Mouse (Mus musculus) c-Kit-positive CD71-positive TER-119-negative erythroid progenitor cells, embryonic 14.5 days (primary cell): ENCODE data around the gene Gm20509.
A peak's percentile ranks its signal among the peaks of the same experiment; 100 is the strongest.
"Not testable (repeated sequence)": the region's sequence is repeated elsewhere in the genome, so short reads cannot be mapped to it uniquely, and the experiment has no call there.

Experiments used
- DNase-seq: peaks from one replicate; pipeline ENCODE4 v3.0.0-alpha.2; 2013; ENCODE audit warnings: low read depth

Gene Gm20509

DNA sequence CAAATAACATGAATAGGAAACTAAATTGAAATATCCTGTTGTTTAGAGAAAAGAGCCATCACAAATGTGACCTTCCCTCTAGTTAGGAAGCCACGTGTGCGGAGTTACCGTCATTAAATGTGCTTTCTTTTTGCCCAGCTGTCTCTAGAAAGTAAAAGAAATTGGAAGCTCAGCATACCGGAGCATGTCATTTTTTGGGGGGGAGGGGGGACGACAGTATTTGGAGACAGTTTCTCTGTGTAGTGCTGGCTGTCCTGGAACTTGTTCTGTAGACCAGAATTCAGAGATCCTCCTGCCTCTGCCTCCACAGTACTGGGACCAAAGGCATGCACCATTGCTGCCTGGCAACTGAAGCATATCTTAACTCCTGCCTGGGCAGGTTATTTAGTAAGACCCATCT is 734 bp upstream of the Gm20509 start, which contains the start of gene Khdc3:
Gene Khdc3, plus strand, starts transcription at position 301 of the 400 bp plus-strand sequence.
- no peak for DNase-seq

DNA sequence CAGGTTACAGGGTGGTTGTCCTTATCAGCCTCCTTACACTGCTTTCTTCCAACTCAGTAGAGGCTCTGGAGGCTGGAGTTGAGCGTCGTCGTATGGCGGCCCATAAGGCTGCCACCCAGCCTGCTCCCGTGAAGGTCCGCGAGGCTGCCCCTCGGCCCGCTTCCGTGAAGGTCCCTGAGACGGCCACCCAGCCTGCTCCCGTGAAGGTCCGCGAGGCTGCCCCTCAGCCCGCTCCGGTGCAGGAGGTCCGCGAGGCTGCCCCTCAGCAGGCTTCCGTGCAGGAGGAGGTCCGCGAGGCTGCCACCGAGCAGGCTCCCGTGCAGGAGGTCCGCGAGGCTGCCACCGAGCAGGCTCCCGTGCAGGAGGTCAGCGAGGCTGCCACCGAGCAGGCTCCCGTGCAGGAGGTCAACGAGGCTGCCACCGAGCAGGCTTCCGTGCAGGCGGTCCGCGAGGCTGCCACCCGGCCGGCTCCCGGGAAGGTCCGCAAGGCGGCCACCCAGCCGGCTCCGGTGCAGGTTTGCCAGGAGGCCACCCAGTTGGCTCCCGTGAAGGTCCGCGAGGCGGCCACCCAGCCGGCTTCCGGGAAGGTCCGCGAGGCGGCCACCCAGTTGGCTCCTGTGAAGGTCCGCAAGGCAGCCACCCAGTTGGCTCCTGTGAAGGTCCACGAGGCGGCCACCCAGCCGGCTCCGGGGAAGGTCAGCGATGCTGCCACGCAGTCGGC is 1.0 kb downstream of the Gm20509 start:
- no peak for DNase-seq

DNA sequence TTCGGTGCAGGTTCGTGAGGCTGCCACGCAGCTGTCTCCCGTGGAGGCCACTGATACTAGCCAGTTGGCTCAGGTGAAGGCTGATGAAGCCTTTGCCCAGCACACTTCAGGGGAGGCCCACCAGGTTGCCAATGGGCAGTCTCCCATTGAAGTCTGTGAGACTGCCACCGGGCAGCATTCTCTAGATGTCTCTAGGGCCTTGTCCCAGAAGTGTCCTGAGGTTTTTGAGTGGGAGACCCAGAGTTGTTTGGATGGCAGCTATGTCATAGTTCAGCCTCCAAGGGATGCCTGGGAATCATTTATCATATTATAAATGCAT is 1.6 kb downstream of the Gm20509 start:
- DNase-seq, result no peak

DNA sequence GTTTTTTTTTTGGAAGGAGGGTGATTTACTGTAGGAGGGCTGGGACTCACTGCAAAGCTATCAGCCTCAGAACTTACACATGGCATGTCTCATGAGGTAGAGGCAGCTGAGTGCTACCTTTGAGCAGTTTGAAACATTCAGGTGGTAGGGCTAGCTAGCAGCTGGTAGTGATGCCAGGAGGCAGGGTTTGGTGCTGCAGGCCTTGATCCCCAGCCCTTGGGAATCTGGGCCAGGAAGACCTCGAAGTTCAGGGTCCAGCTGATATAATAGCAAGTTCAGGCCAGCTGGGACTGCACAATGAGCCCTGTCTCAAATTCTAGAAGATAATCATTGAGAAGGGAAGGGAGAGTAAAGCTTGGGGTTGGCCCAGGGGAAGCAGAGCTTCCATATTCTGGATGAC is 2.9 kb downstream of the Gm20509 start:
- no peak for DNase-seq

DNA sequence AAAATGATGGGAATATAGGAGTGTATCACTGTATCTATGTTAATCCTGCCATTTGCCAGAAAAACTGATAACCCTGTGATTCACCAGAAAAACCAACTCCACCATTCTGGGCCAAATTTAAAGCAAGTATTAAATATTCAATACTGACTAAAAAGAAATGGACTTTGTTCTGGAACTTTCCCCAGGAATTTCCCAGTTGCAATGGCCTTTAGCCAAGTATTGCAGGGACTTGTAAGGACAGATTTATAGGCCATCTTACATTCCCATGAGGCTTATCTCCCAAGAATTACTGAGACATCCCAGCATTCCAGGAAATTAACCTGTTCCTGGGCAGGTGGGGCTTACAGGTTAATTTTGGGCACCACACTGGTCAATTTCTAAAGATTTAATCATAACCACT is 3.5 kb downstream of the Gm20509 start:
- no peak for DNase-seq

DNA sequence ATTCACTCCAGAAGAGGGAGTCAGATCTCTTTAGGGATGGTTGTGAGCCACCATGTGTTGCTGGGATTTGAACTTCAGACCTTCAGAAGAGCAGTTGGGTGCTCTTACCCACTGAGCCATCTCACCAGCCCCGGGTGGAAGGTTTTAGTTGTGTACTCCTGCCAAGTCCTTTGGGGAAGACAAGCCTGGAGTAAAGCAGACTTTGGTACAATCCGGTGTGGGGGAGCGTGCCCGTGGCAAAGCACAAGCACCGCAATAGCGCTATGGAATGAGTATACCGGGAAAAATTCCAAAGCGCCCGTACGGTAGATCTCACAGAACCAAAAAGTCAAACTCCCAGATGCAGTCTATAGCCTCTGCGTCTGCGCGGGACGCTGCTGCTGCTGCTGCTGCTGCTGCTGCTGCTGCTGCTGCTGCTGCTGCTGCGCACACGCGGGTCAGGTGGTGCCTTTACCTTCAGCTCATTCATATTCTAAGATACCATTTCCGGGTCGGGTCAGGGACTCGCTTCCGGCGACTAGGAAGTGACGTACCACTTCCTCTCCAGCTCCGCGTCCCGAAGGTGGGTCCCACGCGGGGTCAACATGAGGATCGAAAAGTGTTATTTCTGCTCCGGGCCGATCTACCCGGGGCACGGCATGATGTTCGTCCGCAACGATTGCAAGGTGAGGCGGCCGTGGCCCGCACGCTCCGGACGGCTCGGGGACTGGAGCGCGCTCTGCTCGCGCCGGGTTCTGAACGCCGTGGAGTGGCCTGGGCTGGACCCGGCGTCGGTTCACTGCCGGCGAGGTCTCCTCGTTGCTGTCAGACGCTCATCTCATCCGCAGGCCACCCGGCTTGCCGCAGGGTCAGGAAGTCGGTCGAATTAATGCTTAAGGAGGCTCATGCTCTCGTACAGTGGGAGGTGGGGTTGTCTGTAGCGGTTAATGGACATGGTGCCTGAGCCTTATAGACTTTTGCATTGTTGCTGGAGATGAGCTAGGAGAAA is 10.9 kb downstream of the Gm20509 start, which contains the start of gene Rsl24d1:
Gene Rsl24d1, plus strand, starts transcription at position 508 of the 988 bp plus-strand sequence.
- peak; percentile 84 for DNase-seq

DNA sequence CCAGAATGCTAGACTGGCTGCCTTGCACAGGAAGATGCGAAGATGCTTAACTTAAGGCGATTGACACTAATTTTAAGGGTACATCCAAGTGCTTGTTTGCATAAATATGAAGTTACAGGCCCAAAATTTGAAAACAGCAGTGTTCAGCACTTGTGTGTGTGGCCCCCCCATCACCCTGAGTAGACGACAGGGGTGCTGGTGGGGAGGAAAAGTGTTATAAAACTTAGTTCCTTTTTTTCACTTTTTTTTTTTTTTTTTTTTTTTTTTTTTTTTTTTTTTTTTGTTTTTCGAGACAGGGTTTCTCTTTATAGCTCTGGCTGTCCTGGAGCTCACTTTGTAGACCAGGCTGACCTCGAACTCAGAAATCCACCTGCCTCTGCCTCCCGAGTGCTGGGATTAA is 14.4 kb downstream of the Gm20509 start:
- DNase-seq, result not testable (repeated sequence)

DNA sequence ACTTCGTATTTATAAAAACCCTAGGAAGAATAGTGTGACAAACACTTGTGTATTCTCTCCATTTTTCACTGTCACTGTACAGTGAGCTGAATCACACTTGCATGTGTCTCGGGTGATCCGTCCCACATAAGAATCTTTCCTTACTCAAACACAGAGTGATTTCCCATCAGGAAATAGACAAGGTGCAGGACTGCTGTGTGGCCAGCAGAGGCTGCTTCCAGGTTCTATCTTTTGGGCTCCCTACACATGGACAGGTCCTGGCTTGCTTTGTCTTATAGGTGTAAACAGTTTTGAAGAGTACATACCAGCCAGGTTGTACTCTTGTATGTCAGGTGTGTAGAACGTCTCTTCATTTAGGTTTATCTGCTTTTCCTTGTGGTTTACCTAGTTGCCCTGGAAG is 15.7 kb downstream of the Gm20509 start:
- DNase-seq, result no peak

DNA sequence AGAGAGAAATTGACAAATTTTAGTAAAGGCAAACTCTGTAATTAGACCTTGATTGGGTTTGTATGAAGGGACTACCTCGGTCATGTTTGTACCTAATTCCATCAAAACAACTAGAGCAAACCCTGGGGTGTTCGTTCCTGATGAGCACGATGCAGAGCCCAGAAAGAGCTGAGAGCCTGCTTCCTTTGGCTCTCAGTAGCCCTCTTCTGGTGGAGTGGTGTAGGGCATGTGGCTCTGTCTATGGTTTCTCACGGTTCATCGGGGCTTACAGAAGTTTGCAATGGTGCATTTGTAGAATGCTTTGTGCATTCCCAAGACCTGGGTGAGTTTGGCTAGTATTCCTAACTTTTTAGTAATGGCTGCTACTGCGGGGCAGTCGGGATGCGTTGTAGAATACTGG is 19.5 kb downstream of the Gm20509 start:
- no peak for DNase-seq

DNA sequence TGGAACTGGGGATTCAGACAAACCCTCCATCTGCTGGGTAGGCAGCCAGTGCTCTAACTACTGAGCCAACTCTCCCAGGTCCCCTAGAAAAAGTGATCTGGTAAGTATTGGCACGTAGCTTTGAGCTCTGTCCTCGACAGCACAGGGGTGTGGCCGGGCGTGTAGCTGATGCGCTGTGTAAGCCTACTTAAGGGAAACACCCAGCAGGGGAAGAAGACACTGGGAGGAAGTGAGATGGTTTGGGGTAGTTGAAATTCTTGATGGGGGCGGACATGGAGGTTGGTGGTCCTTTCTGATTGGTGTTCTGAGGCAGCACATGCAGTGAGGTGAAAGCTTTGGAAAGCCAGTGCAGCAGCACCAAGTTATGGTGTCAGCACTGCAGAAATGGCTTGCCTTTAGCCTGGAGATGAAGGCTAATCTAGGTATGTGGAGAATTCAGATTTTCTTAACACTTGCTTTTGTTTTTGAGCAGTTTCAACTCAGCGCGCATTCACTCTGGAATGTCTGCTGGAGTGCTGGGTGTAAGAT is 22.8 kb downstream of the Gm20509 start:
- no peak for DNase-seq

DNA sequence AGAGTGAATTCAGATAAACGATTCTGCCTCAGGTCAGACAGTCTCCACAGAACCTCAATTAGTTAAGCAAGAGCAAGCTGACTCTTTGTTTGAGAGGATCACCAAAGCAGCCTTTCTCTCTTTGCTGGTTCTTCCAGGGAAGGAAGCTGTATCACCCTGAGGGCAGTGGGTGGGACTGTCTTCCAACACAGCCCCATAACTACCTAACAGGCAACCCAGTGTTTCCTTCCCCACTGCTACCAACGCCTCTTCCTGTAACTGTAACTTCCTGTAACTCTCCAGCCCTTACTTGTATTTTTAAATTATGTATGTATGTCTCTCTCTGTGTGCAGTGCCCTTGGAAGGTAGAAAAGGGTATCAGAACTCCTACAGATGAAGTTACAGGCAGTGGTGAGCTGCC is 25.2 kb downstream of the Gm20509 start:
- DNase-seq, result no peak

DNA sequence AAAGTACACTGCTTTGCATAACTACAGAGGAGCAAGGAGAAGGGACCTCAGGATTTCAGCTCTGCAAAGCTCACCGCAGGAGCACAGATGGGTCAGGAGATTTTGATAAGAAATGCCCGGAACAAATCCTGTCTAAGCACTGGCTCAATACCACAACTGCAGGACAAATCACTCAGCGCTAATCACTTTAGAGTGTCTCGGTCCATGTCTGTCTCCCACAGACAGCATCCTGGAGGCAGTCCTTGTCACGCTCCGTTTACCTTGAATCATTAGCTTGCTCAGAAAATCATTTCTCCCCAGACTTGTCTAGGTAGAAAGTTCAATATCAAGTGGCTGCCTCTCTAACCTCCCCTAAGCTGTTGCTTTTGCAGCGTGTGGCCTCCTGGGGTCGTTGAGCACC is 27.6 kb downstream of the Gm20509 start:
- no peak for DNase-seq

DNA sequence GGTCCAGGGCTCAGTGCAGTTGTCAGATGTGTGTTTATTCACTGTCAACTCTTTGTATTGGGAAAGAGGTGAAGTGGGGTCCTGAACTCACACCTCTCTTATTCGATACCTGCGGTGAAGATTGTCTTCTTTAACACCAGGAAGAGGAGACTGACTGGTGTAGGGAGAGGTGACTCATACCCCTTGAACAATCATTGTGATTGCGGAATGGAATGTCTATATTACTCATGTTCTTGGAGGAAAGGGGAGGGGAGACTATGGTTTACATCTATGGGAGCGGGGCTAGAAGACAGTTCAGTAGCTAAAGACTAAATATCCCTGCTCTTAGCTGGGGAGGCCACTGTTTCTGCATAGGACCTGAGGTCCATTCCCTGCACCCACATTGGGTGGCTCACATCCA is 28.3 kb downstream of the Gm20509 start:
- no peak for DNase-seq

DNA sequence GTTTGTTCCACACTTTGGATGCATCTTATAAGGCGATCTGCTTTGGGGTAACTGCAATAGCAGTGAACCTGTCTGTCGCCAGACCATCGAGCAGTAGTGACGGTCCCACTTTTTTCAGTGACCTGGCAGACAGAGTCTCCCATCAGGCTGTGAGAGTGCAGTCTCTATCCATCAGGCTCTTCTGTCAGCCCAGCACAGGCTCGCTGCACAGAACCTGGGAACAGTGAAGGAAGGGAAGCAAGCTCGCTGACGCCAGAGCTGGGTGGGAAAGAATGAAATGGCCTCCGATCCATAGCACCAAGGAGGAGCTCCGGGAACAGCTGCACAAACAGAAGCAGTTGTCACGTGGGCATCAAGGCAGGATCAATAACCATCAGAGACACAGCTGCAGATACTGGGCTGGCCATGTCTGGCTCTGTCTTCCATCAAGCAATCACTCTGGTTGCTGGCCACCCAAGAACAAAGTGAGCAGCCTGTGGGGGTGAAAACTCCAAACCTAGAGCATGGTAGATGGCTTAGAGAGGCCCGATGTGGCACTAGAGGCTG is 35.1 kb downstream of the Gm20509 start:
- DNase-seq, result no peak

DNA sequence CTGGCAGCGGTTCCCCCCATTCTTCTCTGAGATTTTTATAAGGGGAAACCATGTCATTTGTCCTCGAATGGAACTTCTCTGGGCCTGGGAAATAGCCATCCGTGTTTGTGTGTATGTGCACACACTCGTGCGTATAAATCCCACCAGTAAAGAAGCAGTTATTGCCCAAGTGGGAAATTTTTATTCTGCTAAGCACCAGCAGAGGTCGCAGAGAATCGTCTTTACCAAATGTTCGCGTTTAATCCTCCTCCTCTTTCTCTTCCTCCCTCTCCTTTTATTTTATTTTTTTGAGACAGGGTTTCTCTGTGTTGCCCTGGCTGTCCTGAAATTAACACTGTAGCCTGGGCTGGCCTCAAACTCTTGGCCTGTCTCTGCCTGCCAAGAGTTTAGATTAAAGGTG is 52.1 kb downstream of the Gm20509 start:
- no peak for DNase-seq

DNA sequence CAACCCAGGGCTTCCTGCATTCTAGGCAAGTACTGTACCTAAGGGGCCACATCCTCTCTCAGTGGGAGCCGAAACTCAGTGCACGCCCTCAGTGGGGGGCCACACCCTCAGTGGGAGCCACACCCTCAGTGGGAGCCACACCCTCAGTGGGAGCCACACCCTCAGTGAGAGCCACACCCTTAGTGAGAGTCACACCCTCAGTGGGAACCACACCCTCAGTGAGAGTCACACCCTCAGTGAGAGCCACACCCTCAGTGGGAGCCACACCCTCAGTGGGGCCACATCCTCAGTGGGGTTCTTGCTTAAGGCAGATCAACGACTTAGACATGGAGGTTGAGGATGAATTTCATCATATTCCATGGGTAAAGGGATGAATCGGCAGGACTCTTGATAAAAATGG is 55.7 kb downstream of the Gm20509 start:
- DNase-seq, result no peak

DNA sequence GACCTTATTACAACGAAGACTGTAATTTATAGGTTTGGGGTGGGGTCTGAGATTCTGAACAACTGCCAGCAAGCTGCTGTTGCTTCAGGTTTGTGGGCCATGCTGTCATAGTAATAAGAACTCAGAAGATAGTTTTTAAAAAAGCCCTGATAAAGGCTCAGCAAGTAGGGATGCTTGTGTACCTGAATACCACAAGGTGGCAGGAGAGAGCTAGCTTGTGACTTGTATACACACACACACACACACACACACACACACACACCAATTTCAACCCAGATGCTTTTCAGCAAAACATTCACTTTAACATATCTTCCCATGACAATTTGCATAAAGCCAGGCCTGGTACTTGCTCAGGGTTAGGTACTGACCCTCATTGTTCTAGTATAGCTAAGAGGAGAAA is 57.0 kb downstream of the Gm20509 start:
- DNase-seq, result peak; percentile 6

DNA sequence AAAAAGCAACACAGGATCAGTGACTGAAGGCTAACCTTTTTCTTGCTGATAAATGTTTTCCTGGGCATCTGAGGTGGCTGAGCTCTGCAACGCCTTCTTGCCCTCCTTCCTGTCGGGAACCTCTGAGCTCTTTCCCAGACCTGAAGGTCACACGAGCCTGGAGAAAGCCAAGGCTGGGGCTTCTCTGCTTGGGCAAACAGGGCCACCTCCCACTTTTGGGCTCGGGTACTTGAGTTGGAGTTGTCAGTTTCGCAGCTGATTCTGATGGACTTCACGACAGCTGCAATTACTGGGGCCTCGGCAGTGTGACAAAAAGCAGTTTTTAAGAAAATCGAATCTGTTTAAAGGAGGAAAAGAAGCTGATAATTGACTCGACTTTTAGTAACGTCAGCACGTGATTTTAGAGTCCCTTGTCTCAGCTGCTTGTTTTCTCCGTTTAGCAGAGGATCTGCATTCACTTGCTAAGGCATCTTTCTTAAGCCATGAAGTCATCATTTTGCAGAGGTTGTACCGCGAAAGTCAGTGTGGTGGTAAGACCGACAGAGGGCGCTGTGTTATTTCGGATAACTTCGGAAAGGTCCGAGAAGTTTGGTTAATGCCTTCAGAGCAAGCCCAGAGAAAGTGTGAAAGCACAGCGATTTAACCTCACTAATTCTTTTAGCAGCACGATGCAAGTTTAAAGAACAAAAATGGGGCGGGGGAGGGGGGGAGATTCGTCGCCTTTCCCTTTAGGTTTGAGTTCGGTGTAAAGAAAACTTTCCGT is 60.5 kb downstream of the Gm20509 start:
- DNase-seq, result peak; percentile 62

DNA sequence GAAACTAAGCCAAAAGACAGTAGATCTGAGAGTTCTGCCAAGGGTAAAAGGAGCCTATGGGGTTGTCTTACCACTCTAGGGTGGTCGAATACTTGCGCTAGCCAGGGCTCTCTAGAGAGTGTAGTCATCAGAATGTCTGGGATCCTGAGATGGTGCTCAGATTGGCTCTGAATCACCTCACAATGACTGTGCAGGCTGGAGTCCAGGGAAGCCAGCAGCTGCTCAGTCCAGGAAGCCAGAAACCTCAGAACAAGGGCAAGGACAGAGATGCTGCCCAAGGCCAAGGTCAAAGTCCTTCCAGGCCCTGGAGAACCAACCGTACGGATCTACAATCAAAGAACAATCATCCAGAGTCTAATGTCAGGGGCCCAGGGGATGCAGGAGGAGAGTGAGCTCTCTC is 63.4 kb downstream of the Gm20509 start:
- DNase-seq, result no peak
